Mouse (Mus musculus): ENCODE measurements around the gene Tcf15. TPM values are rescaled to one million over a fixed set of nuclear protein-coding genes. Genes with fewer than 3 reads are reported as not detected.

Tcf15 gene
- polyA plus RNA-seq, 1 experiment = 2.1 TPM

DNA sequence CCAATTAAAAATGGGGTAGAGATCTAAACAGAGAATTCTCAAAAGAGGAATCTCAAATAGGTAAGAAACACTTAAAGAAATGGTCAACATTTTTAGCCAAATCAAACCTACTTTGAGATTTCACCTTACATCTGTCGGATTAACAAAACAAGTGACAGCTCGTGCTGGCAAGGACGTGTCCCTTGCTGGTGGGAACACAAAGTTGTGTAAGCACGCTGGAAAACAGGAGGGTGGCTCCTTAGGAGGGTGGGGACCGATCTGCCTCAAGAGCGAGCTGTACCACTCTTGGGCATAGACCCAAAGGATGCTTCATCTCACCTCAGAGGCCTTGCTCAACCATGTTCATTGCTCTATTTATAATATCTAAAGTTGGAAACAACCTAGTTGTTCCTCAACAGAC, 22.9 kb downstream of the Tcf15 start:
- TF ChIP-seq POLR2A (IDR thresholded peaks at IDR 0.05; ENCODE audit: borderline replicate concordance, control insufficient read depth, low read depth, low read length) = no peak
- no peak for TF ChIP-seq CTCF (IDR thresholded peaks at IDR 0.05; ENCODE audit: control insufficient read depth, insufficient read depth, low read length)
- WGBS = 78% methylated on average over 6 of the region's 6 CpGs
- Histone ChIP-seq H3K4me3 (replicated peaks; ENCODE audit: control insufficient read depth, low read depth, low read length) (no peak overlapping the region), H3K4me1 (ENCODE audit: control insufficient read depth, insufficient read depth, low read length) (no peaks in the 10 kb centered on the region), H3K27ac (ENCODE audit: control insufficient read depth, insufficient read depth, low read depth, low read length, poor library complexity) (no peak overlapping the region)

- H3K4me3 ChIP-seq (replicated peaks; ENCODE audit: control insufficient read depth, low read depth, low read length) = no peak overlapping the region
- no peak overlapping the region for H3K27ac ChIP-seq (ENCODE audit: control insufficient read depth, insufficient read depth, low read depth, low read length, poor library complexity)
- 48% methylated on average over 8 of the region's 8 CpGs for WGBS
- no peaks in the 10 kb centered on the region for H3K4me1 ChIP-seq (ENCODE audit: control insufficient read depth, insufficient read depth, low read length)
- no peak for TF ChIP-seq CTCF (IDR thresholded peaks at IDR 0.05; ENCODE audit: control insufficient read depth, insufficient read depth, low read length)
- TF ChIP-seq POLR2A (IDR thresholded peaks at IDR 0.05; ENCODE audit: borderline replicate concordance, control insufficient read depth, low read depth, low read length) = no peak
Observed at GRCm38 (mm10) chr2:152167851-152168290, 24.5 kb downstream of the Tcf15 start.

DNA sequence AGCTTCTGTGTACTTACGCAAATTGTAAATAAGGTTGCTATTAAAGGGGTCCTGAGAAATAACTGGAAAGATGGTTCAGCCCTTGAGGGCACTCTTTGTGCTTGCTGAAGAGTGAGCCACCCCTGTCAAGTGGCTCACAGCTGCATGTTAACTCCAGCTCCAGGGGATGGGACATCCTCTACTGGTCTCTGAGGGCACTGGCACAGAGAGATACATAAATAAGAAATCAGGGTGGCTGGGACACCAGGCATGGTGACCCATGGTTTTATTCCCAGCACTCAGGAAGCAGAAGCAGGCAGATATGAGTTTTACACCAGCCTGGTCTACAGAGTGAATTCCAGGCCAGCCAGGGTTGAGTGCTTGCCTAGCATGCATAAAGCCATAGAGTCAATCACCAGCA, 26.0 kb downstream of the Tcf15 start:
- H3K27ac ChIP-seq (ENCODE audit: control insufficient read depth, insufficient read depth, low read depth, low read length, poor library complexity) = no peak overlapping the region
- no peaks in the 10 kb centered on the region for H3K4me1 ChIP-seq (ENCODE audit: control insufficient read depth, insufficient read depth, low read length)
- TF ChIP-seq CTCF (IDR thresholded peaks at IDR 0.05; ENCODE audit: control insufficient read depth, insufficient read depth, low read length) = no peak
- TF ChIP-seq POLR2A (IDR thresholded peaks at IDR 0.05; ENCODE audit: borderline replicate concordance, control insufficient read depth, low read depth, low read length) = no peak
- H3K4me3 ChIP-seq (replicated peaks; ENCODE audit: control insufficient read depth, low read depth, low read length) = no peak overlapping the region
- WGBS = 79% methylated on average over 1 of the region's 1 CpGs

GRCm38 (mm10) chr2:152174861-152175260, 31.5 kb downstream of the Tcf15 start:
- TF ChIP-seq CTCF (IDR thresholded peaks at IDR 0.05; ENCODE audit: control insufficient read depth, insufficient read depth, low read length) = no peak
- Histone ChIP-seq H3K4me1 (ENCODE audit: control insufficient read depth, insufficient read depth, low read length) (no peaks in the 10 kb centered on the region), H3K27ac (ENCODE audit: control insufficient read depth, insufficient read depth, low read depth, low read length, poor library complexity) (no peak overlapping the region), H3K4me3 (replicated peaks; ENCODE audit: control insufficient read depth, low read depth, low read length) (no peak overlapping the region)
- WGBS = 83% methylated on average over 3 of the region's 3 CpGs

DNA sequence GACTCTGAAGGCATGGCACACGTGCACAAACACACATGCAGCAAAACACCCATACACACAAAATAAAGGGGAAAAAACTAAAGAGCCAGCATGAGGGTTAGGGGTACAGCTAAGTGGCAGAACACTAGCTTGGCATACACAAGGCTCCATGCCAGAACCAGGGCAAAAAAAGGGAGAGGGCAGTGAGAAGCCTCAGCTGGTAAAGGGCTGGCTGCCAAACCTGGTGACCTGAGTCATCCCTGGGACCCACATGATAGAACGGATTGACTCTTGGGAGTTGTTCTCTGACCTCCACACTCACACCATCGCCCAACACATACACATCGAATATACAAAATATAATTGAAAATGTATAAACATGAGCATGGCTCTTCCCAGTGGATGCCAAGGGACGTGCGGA, 33.3 kb downstream of the Tcf15 start:
- TF ChIP-seq CTCF (IDR thresholded peaks at IDR 0.05; ENCODE audit: control insufficient read depth, insufficient read depth, low read length) (no peak), POLR2A (IDR thresholded peaks at IDR 0.05; ENCODE audit: borderline replicate concordance, control insufficient read depth, low read depth, low read length) (no peak)
- Histone ChIP-seq H3K27ac (ENCODE audit: control insufficient read depth, insufficient read depth, low read depth, low read length, poor library complexity) (no peak overlapping the region), H3K4me3 (replicated peaks; ENCODE audit: control insufficient read depth, low read depth, low read length) (no peak overlapping the region), H3K4me1 (ENCODE audit: control insufficient read depth, insufficient read depth, low read length) (no peaks in the 10 kb centered on the region)
- WGBS = 76% methylated on average over 6 of the region's 6 CpGs

DNA sequence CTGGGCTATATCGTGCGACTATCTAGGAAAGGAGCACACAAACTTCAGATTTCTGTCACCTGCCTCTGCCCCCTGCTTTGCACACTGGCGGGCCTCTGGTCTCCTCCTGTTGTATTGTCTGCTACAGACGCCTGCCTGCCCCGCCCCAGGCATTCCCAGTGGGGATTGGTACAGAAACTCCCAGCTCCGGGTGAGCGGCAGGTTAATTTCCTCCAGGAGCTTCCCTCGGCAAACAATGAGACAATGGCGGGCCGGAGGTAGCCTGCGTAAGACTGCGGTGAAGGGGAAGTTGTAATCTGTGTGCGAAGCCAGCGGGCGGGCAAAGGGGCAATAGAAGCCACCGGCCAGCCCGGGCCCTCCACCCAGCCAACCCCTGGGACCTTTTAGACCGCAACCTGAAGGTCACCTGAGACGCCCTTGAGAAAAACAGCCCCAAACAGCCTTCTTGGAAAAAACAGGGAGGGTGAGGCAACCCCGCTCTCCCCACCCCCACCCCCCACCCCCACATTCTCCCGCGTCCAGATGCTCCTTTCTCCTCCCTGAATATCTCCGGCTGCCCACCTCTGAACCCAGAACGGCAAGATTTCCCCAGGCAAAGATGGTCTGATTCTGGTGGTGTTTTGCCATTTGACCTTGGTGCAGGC, 33.9 kb downstream of the Tcf15 start:
- 34% methylated on average over 24 of the region's 24 CpGs for WGBS
- Histone ChIP-seq H3K4me1 (ENCODE audit: control insufficient read depth, insufficient read depth, low read length) (no peaks in the 10 kb centered on the region), H3K27ac (ENCODE audit: control insufficient read depth, insufficient read depth, low read depth, low read length, poor library complexity) (no peak overlapping the region), H3K4me3 (replicated peaks; ENCODE audit: control insufficient read depth, low read depth, low read length) (no peak overlapping the region)
- TF ChIP-seq CTCF (IDR thresholded peaks at IDR 0.05; ENCODE audit: control insufficient read depth, insufficient read depth, low read length) (no peak), POLR2A (IDR thresholded peaks at IDR 0.05; ENCODE audit: borderline replicate concordance, control insufficient read depth, low read depth, low read length) (no peak)

DNA sequence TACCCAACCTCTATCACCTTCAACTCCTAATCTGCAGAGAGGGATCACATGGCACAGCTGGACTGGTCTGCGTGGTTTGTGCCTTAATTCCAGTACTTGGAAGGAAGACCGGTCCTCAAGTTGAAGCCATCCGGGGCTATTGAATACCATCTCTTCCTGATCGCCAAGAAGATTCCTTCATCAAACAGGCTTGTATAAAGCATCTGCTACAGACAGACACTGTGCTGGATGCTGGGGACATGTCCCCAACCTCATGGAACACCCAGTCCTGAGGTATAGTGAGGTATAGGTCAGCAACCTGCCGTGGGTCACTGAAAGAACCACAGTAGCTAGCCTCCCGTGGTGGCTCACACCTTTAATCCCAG, 34.4 kb downstream of the Tcf15 start:
- TF ChIP-seq CTCF (IDR thresholded peaks at IDR 0.05; ENCODE audit: control insufficient read depth, insufficient read depth, low read length) = no peak
- TF ChIP-seq POLR2A (IDR thresholded peaks at IDR 0.05; ENCODE audit: borderline replicate concordance, control insufficient read depth, low read depth, low read length) = no peak
- H3K4me3 ChIP-seq (replicated peaks; ENCODE audit: control insufficient read depth, low read depth, low read length) = no peak overlapping the region
- WGBS = 85% methylated on average over 6 of the region's 6 CpGs

DNA sequence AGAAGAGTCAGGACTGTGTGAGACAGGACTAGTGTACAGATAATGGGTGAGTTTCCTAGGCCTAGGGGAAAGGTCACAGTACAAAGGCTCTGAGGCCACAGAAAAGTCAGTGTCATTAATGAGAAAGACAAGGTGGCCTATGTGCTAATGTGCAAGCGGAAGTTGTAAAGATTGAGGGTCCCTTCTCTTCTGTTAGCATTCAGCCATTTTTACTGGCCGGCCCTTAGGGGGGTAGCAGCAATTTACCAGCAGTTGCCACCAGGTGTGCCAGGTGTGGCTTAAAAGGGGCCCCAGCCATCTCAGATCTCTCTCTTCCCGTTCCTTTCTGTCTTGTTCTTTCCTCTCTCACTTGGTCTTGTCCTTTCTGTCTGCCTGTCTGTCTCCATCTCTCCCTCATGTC, 35.0 kb downstream of the Tcf15 start:
- WGBS = 82% methylated on average over 3 of the region's 3 CpGs
- Histone ChIP-seq H3K27ac (ENCODE audit: control insufficient read depth, insufficient read depth, low read depth, low read length, poor library complexity) (no peak overlapping the region), H3K4me1 (ENCODE audit: control insufficient read depth, insufficient read depth, low read length) (no peaks in the 10 kb centered on the region)

More for the DNA sequence above, 34.4 kb downstream of the Tcf15 start:
- Histone ChIP-seq H3K4me1 (ENCODE audit: control insufficient read depth, insufficient read depth, low read length) (no peaks in the 10 kb centered on the region), H3K27ac (ENCODE audit: control insufficient read depth, insufficient read depth, low read depth, low read length, poor library complexity) (no peak overlapping the region)

DNA sequence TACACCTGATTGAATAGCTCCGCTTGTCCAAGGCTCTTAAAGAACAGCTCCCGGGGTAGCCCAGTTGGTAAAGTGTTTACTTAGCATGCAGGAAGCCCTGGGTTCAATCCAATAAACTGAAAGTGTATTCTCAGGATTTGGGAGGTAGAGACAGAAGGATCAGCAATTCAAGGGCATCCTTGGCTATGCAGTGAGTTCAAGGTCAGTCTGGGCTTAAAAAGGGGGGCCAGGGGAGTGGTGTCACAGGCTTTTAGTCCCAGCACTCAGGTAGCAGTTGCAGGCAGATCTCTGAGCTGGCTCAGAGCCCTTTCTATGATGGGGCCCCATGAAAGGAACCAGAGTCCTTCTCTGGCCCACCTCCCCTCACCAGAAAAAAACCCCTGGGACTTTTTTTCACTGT, 35.9 kb downstream of the Tcf15 start:
- no peaks in the 10 kb centered on the region for H3K4me1 ChIP-seq (ENCODE audit: control insufficient read depth, insufficient read depth, low read length)
- no peak for TF ChIP-seq CTCF (IDR thresholded peaks at IDR 0.05; ENCODE audit: control insufficient read depth, insufficient read depth, low read length)
- TF ChIP-seq POLR2A (IDR thresholded peaks at IDR 0.05; ENCODE audit: borderline replicate concordance, control insufficient read depth, low read depth, low read length) = no peak
- no peak overlapping the region for H3K4me3 ChIP-seq (replicated peaks; ENCODE audit: control insufficient read depth, low read depth, low read length)
- H3K27ac ChIP-seq (ENCODE audit: control insufficient read depth, insufficient read depth, low read depth, low read length, poor library complexity) = no peak overlapping the region
- WGBS = 84% methylated on average over 2 of the region's 2 CpGs

More for the DNA sequence above, 35.0 kb downstream of the Tcf15 start:
- TF ChIP-seq CTCF (IDR thresholded peaks at IDR 0.05; ENCODE audit: control insufficient read depth, insufficient read depth, low read length) (no peak), POLR2A (IDR thresholded peaks at IDR 0.05; ENCODE audit: borderline replicate concordance, control insufficient read depth, low read depth, low read length) (no peak)
- no peak overlapping the region for H3K4me3 ChIP-seq (replicated peaks; ENCODE audit: control insufficient read depth, low read depth, low read length)

Data from bone marrow, adult 2 months (tissue).